Mouse (Mus musculus) hindbrain, embryonic 14.5 days (tissue): ENCODE results near the gene 9030025P20Rik. TPM values are rescaled to one million over a fixed set of nuclear protein-coding genes. Genes with fewer than 3 reads are reported as not detected.
A peak's percentile ranks its signal among the peaks of the same experiment; 100 is the strongest.
"Not testable (repeated sequence)": the region's sequence is repeated elsewhere in the genome, so short reads cannot be mapped to it uniquely, and the experiment has no call there.

Source experiments
- ATAC-seq: fragments of 200-750 bp; cut with Nextera tagmentation; 2 replicates; pipeline ENCODE4 v1.8.0; 2017; ENCODE audit warnings: moderate number of reproducible peaks, mild to moderate bottlenecking, moderate TSS enrichment, moderate library complexity; ENCODE audit not compliant: low FRiP score
- DNase-seq: peaks from one replicate; pipeline ENCODE4 v3.0.0-alpha.2; 2015; ENCODE audit warnings: low spot score
- H3K27ac ChIP-seq: fragments of 300-500 bp; sonication (generic); 2 replicates; pipeline ENCODE4 v1.5.1; 2014; ENCODE audit warnings: mild to moderate bottlenecking, moderate library complexity
- H3K27me3 ChIP-seq: fragments of 300-500 bp; sonication (generic); 2 replicates; pipeline ENCODE4 v1.6.1; 2014; ENCODE audit warnings: mild to moderate bottlenecking, low read length, mixed read lengths; ENCODE audit not compliant: control insufficient read depth, insufficient read depth
- H3K36me3 ChIP-seq: fragments of 300-500 bp; sonication (generic); replicated peaks from 2 replicates; pipeline ENCODE4 v1.6.1; 2014; ENCODE audit not compliant: control insufficient read depth, insufficient read depth
- H3K4me1 ChIP-seq: fragments of 300-500 bp; sonication (generic); replicated peaks from 2 replicates; pipeline ENCODE4 v1.6.1; 2014; ENCODE audit warnings: antibody characterized with exemption, low read length, mixed read lengths; ENCODE audit not compliant: control insufficient read depth, insufficient read depth
- H3K4me2 ChIP-seq: fragments of 300-500 bp; sonication (generic); replicated peaks from 2 replicates; pipeline ENCODE4 v1.6.1; 2014; ENCODE audit warnings: mild to moderate bottlenecking, moderate library complexity
- H3K4me3 ChIP-seq: fragments of 300-500 bp; sonication (generic); replicated peaks from 2 replicates; pipeline ENCODE4 v1.5.1; 2014; ENCODE audit warnings: mild to moderate bottlenecking, low read length
- H3K9ac ChIP-seq: fragments of 300-500 bp; sonication (generic); 2 replicates; pipeline ENCODE4 v1.6.1; 2014
- H3K9me3 ChIP-seq: fragments of 300-500 bp; sonication (generic); 2 replicates; pipeline ENCODE4 v1.6.1; 2016; ENCODE audit warnings: low read length; ENCODE audit not compliant: control insufficient read depth
- WGBS: fragments of 180-500 bp; shearing (Covaris S2); extraction: QIAGEN DNeasy Blood & Tissue Kit; methylation state at CpG from one replicate; pipeline ENCODE4 v1.1.7; 2014; 5-methylcytosine and 5-hydroxymethylcytosine counted together
- polyA plus RNA-seq: library from polyadenylated mRNA; unstranded; fragments of >200 nt; fragmentation: Nextera tagmentation; extraction: Ambion mirVana; gene quantifications from 2 replicates; pipeline ENCODE4 v1.2.1, GENCODE M21; 2014

9030025P20Rik gene
- polyA plus RNA-seq, 1 experiment from 2014 or later: 7.5 TPM

DNA sequence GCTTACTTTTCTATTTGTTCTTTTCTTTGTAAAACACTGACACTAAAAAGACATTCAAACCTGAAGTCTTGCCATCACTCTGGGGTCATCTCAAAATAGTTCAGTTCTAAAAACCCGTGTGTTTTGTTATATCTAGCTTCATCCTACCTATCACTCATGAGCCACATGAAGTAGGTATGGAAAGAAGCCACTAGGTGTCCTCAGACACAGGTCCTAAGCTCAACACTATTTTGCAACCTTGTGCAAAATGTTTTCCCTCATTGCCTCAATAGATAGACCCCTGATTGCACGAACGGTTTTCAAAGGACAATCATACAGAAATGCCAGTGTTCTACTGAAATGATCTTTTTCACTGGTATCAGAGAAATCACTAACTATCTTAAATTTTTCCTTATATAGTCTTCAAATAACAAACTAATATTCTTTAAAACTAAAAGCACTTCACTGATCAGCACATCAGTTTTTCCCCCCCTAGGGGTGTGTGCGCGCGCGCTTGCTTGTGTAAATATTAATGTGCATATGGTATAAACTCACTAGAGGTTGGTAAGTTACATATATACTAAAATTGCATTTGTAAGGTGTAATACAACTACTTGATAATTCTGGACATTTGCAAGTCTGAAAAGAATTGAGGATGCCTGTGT is 428 bp upstream of the 9030025P20Rik start:
- peak overlapping the region; percentile 36 for H3K4me2 ChIP-seq
- not testable (repeated sequence) for H3K27me3 ChIP-seq, ATAC-seq, DNase-seq, H3K4me1 ChIP-seq, H3K9ac ChIP-seq, H3K4me3 ChIP-seq, H3K27ac ChIP-seq, H3K9me3 ChIP-seq, H3K36me3 ChIP-seq
- WGBS: 1% methylated on average over 4 of the region's 7 CpGs

DNA sequence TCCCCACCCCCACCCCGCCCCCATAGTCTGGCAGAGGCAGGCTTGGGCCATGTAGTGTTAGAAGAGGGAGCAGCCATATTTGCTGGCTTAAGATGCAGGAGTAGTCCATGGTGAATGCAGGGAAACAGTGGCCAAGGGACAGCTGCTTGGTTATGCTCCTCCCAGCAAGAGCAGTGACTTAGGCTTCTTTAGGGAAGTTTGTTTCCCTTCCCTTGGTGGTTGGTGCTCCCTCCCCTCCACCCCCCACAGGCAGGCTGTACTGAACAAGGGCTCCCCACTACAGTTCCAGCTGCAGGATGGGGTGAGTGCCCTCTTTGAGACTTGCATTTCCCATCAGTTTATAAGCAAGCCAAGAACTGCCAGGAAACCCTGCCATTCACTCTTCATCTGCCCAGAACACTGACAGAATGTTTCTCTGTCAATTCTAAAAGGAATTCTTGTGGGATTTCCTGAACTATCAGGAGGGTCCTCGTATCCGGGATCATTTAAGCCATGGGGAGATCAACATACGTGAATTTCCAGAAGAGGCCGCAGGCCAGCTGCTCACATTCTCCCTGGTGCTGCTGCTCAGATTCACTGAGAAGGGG is 11.9 kb downstream of the 9030025P20Rik start:
- DNase-seq, H3K4me2 ChIP-seq, H3K9me3 ChIP-seq, H3K9ac ChIP-seq, H3K4me1 ChIP-seq, H3K36me3 ChIP-seq, H3K27ac ChIP-seq, ATAC-seq, H3K27me3 ChIP-seq, H3K4me3 ChIP-seq: not testable (repeated sequence)
- WGBS: 70% methylated on average over 4 of the region's 5 CpGs

DNA sequence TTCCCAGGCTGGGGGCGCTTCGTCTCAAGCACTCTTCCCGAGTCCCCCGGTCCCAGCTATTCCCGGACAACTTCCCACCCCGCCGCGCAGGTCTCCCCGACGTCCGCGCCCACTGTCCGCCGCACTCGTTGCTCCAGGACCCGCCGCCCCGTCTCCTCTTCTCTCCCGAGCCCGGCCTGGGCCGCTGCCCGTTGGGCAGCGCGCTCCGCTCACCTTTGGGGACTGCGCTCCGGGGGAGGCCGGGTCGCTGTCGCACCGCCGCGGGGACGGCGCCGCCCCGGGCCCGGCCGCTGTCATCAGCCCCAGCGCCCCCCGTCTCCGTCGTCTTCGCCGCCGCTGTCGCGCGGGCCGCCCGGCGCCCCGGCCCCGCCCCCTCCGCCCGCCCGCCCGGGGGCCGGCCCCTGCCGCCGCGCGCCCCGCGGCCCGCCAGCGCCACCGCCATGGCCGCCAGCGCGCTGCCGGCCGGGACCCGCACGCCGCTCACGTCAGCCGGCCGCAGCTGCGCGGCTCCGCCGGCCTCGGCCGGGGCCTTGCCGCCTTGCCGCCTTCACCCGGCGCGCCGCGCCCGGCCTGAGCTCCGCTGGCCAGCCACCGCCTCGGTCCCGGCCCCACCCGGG is 14.4 kb downstream of the 9030025P20Rik start:
- H3K4me2 ChIP-seq, H3K36me3 ChIP-seq, H3K27ac ChIP-seq, H3K9ac ChIP-seq, DNase-seq, H3K4me1 ChIP-seq, H3K4me3 ChIP-seq, H3K9me3 ChIP-seq, H3K27me3 ChIP-seq: not testable (repeated sequence)
- peak; percentile 78 for ATAC-seq
- WGBS: no CpG with 5 or more reads among the region's 98 CpGs

DNA sequence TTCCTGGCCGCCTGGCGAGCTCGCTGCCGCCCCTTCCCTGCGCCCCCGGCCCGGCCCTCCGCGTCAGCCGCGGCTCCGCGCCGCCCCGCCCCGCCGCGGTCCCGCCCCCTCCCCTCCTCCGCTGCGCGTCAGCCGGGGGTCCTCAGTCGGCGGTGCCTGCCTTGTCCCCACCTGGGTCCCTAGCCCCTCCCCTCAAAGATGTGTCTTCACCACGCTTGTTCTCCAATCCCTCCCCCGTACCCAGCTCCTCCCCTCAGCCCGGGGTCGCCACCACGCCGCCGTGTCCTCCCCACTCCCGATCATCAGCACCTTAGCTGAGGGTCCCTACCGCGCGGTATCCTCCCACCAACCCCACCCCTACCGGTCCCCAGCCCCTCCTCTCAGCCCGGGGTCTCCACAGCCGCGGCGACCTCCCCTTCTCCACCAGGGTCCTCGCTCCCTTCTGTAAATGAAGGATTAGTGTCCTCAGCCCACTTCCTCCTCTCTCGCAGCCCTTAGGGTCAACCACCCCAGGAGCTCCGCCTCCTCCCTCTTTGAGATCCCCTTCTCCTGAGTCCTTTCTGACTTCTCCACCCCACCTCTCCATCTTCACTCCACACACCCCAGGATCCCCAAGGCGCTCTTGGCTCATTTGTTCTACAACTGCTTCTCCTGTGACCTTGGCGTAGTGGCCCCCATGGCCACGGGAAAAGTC is 15.0 kb downstream of the 9030025P20Rik start:
- H3K4me1 ChIP-seq, H3K9ac ChIP-seq, H3K9me3 ChIP-seq, H3K4me2 ChIP-seq, H3K4me3 ChIP-seq, H3K27ac ChIP-seq, H3K27me3 ChIP-seq, DNase-seq, H3K36me3 ChIP-seq: not testable (repeated sequence)
- WGBS: no CpG with 5 or more reads among the region's 47 CpGs
- peak; percentile 93 for ATAC-seq

DNA sequence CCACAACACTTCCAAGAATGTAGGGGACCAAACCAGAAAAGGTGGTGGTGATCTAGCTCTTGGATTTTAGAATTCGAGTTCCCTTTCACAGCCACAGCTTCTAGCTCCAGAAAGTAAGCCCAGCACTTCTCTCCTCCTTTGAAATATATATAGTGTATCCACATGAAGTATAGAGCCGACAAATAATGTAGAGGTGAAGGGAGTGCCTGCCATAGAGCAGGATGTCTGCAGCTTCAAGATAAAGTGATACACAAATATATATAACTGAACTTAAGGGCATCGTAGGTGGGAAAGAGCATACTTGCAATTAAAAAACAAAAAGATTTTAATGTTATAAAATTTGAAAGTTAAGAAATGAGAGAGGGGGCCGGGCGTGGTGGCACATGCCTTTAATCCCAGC is 15.9 kb downstream of the 9030025P20Rik start:
- H3K9ac ChIP-seq, H3K36me3 ChIP-seq, DNase-seq, H3K4me2 ChIP-seq, ATAC-seq, H3K4me3 ChIP-seq, H3K4me1 ChIP-seq, H3K27me3 ChIP-seq, H3K9me3 ChIP-seq, H3K27ac ChIP-seq: not testable (repeated sequence)
- WGBS: no CpG with 5 or more reads among the region's 5 CpGs

DNA sequence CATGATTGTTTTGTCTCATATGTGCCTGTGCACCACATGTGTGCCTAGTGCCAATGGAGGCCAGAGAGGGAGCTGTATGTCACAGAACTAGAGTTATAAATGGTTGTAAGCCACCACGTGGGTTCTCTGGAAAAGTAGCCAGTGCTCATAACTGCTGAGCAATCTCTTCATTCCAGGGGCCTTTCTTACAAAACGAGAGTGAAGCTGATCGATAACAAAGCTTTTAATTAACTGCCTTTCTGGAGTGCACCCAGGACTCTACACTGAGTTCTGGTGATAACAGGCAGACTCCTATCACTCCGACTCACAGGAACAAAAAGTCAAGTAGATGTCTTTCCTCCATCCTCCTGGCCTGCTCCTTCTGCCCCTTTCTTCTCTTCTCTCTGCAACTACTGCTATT is 21.8 kb downstream of the 9030025P20Rik start:
- not testable (repeated sequence) for DNase-seq, H3K27me3 ChIP-seq, H3K4me2 ChIP-seq, H3K9ac ChIP-seq, H3K4me3 ChIP-seq, H3K27ac ChIP-seq, H3K9me3 ChIP-seq, H3K36me3 ChIP-seq, ATAC-seq, H3K4me1 ChIP-seq
- WGBS: no CpG with 5 or more reads among the region's 4 CpGs

DNA sequence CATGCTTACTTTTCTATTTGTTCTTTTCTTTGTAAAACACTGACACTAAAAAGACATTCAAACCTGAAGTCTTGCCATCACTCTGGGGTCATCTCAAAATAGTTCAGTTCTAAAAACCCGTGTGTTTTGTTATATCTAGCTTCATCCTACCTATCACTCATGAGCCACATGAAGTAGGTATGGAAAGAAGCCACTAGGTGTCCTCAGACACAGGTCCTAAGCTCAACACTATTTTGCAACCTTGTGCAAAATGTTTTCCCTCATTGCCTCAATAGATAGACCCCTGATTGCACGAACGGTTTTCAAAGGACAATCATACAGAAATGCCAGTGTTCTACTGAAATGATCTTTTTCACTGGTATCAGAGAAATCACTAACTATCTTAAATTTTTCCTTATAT is 30.8 kb downstream of the 9030025P20Rik start:
- H3K4me3 ChIP-seq, H3K36me3 ChIP-seq, H3K9me3 ChIP-seq, H3K9ac ChIP-seq, DNase-seq, H3K4me2 ChIP-seq, H3K27me3 ChIP-seq, H3K27ac ChIP-seq, H3K4me1 ChIP-seq, ATAC-seq: not testable (repeated sequence)
- WGBS: no CpG with 5 or more reads among the region's 3 CpGs

DNA sequence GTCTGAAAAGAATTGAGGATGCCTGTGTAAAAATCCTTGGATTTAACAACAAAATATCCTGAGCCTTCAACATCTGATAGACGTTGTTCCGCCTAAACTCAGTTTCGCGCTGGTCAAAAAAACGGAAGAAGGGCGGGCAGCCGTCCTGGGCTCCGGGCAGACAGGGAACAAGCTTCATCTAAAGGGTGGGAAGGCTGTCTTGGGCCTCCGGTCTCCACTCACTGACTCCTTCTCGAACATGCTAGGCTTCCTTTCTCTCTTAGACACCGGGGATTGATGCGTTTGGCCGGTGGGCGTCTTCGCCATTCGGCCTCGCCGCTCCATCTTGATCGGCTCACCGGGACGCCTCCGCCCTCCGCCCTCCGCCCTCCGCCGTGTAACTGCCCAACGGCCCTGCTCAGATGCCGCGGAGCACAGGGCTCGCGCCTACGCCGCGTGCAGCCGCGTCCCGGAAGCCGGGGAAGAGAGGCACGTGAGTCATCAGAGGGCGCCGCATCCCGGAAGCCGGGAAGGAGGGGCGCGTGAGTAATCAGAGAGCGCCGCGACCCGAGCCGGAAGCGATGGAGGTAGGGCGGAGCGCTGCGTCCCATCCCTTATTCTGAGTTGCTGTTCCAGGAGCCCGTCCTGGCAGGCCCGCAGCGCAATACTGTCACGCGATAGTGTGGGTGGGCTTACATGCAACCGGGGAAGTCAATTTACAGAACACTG is 31.6 kb downstream of the 9030025P20Rik start, which contains the start of gene Gm3435:
TSS of gene Gm3435 (plus strand) at position 471 of the 708 bp plus-strand sequence.
- no CpG with 5 or more reads among the region's 60 CpGs for WGBS
- not testable (repeated sequence) for H3K4me1 ChIP-seq, H3K9ac ChIP-seq, H3K27ac ChIP-seq, H3K36me3 ChIP-seq, H3K27me3 ChIP-seq, DNase-seq, H3K9me3 ChIP-seq, H3K4me2 ChIP-seq, H3K4me3 ChIP-seq
- peak; percentile 98 for ATAC-seq
